Mouse (Mus musculus) urinary bladder, postnatal 10 days (tissue): ENCODE results near the gene Trim23.
"Not testable (repeated sequence)": the region's sequence is repeated elsewhere in the genome, so short reads cannot be mapped to it uniquely, and the experiment has no call there.

Experiments used
- DNase-seq: peaks from one replicate; pipeline ENCODE4 v3.0.0; 2022; ENCODE audit warnings: low spot score

Trim23 gene

GRCm38 (mm10) chr13:104178650-104179121 is at the start of gene Trim23:
TSS of gene Trim23 (plus strand) at chr13:104178797.
- peak; percentile 93 for DNase-seq

GRCm38 (mm10) chr13:104132561-104132960 is 46.0 kb upstream of the Trim23 start:
- no peak for DNase-seq

- no peak for DNase-seq
Observed at GRCm38 (mm10) chr13:104134510-104135085, 44.0 kb upstream of the Trim23 start.

GRCm38 (mm10) chr13:104139369-104140209 is 39.0 kb upstream of the Trim23 start:
- peak; percentile 34 for DNase-seq

GRCm38 (mm10) chr13:104144871-104145270 is 33.7 kb upstream of the Trim23 start:
- no peak for DNase-seq

- DNase-seq = no peak
Observed at GRCm38 (mm10) chr13:104145646-104146045, 33.0 kb upstream of the Trim23 start.

- no peak for DNase-seq
Observed at GRCm38 (mm10) chr13:104154180-104154579, 24.4 kb upstream of the Trim23 start.

GRCm38 (mm10) chr13:104155106-104155505 is 23.5 kb upstream of the Trim23 start:
- DNase-seq = no peak

- no peak for DNase-seq
Observed at GRCm38 (mm10) chr13:104155686-104156085, 22.9 kb upstream of the Trim23 start.

- DNase-seq = no peak
Observed at GRCm38 (mm10) chr13:104171711-104172110, 6.9 kb upstream of the Trim23 start.

GRCm38 (mm10) chr13:104172498-104172897 is 6.1 kb upstream of the Trim23 start:
- DNase-seq = no peak

- no peak for DNase-seq
Observed at GRCm38 (mm10) chr13:104176874-104177273, 1.7 kb upstream of the Trim23 start.

- peak; percentile 26 for DNase-seq
Observed at GRCm38 (mm10) chr13:104177796-104178649, 574 bp upstream of the Trim23 start, which contains the start of gene Trappc13. TSS of gene Trappc13 (minus strand) at chr13:104178469.

GRCm38 (mm10) chr13:104179176-104179888 is 735 bp downstream of the Trim23 start:
- DNase-seq = no peak

- DNase-seq = no peak
Observed at GRCm38 (mm10) chr13:104187357-104187756, 8.8 kb downstream of the Trim23 start.

GRCm38 (mm10) chr13:104195891-104196290 is 17.3 kb downstream of the Trim23 start:
- DNase-seq = not testable (repeated sequence)

GRCm38 (mm10) chr13:104204313-104204712 is 25.7 kb downstream of the Trim23 start:
- DNase-seq = no peak

- DNase-seq = no peak
Observed at GRCm38 (mm10) chr13:104227478-104227877, 48.9 kb downstream of the Trim23 start.

GRCm38 (mm10) chr13:104228384-104229066 is 49.9 kb downstream of the Trim23 start, which contains the start of the genes Cenpk and Ppwd1:
TSS of gene Cenpk (plus strand) at chr13:104228611.
TSS of gene Ppwd1 (minus strand) at chr13:104228843.
- peak; percentile 87 for DNase-seq

- no peak for DNase-seq
Observed at GRCm38 (mm10) chr13:104229181-104229580, 50.6 kb downstream of the Trim23 start.
